Mouse (Mus musculus) cerebellum, adult 2 months (tissue): ENCODE measurements around the gene Atf4.

ENCODE experiments used
- CTCF ChIP-seq: fragments of 200-500 bp; IDR thresholded peaks from 2 replicates; pipeline ENCODE4 v1.5.1; 2011; ENCODE audit warnings: low read depth, mild to moderate bottlenecking, control low read depth, low read length, moderate library complexity, borderline replicate concordance; ENCODE audit not compliant: insufficient read depth
- POLR2A ChIP-seq: fragments of 200-500 bp; IDR thresholded peaks from 2 replicates; pipeline ENCODE4 v1.6.1; 2011; ENCODE audit warnings: low read length, control low read depth, borderline replicate concordance; ENCODE audit not compliant: insufficient read depth

GRCm38 (mm10) chr15:80303779-80304178 lies 48.8 kb downstream of the Atf4 start:
- TF ChIP-seq POLR2A (no peak), CTCF (no peak)
